Mouse (Mus musculus): Measurements from ENCODE around the gene Cel.

Gene Cel

DNA sequence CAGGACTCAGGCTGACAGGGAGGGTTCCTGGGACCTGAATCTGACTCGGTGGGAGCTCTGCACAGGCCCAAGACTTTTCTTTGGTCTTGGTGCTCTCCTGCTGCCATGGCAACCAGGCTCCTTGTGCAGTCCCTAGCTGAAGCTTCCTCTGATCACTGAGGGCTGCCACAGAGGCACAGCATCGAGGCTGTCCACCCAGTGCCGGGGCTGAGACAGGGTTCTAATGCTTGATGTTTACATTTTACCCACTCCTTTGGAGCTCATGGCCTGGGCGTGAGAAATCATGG is 25.6 kb downstream of the Cel start:
- in situ Hi-C loops (cut with MseI, MboI), result no loop called here

DNA sequence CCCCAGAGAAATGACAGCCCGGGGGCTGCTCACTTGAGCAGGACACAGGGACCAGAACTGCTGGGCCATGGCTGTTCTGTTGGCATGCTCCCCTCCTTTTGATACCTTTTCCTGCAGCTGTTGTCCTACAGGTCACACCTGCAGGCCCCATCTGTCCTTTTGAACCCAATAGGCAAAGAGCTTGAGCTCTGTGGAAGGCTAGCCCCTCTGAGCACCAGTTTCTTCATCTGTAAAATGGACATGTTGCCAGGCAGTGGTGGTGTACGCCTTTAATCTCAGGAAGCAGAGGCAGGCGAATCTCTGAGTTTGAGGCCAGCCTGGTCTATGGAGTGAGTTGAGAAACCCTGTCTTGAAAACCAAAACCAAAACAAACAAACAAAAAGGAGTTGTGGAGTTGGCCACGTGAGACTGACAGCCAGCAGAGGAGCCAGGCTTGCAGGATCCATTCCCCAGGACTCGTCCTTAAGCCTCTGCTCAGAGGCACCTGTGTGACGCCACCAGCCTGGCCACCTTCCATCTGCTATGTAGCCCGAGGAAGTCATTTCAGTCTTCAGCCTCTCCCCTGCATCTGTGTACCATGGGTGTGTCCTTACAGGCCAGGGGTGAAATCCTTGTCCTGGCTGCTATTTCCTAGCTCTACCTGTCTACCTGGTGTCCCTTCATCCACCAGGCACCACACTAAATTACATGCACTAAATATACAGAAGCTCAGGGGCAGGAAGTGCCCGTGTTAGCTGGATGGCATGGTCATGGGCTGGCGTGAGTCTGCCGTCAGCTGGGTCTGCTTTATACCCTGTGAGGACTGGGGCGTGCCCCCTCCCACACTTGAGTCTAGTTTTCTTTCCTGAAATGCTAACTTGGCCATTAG is 26.2 kb downstream of the Cel start:
- in situ Hi-C loops (cut with MseI, MboI), result no loop called here

DNA sequence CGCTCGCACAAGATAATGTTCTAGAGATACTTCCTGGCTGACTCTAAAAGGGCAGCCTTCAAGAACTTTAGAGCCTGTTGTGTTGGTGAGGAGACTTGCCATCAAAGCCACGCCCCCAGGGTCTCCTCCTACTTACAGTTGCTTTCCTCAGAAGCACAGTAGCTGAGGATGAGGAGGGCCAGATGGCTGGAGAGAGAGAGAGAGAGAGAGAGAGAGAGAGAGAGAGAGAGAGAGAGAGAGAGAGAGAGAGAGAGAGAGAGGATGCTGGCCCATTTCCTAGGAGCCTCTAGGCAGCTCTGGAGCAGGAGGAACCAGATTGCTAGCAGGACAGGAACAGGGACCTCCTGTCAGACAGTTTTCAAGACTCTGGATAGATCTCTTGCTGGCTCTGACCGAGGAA is 27.0 kb downstream of the Cel start:
- in situ Hi-C loops (cut with MseI, MboI), result no loop called here

- in situ Hi-C loops (cut with MseI, MboI), result no loop called here
Measured at GRCm38 (mm10) chr2:28535650-28536049, 27.6 kb downstream of the Cel start.

- in situ Hi-C loops (cut with MseI, MboI), result no loop called here
Measured at GRCm38 (mm10) chr2:28535263-28535540, 28.0 kb downstream of the Cel start.

GRCm38 (mm10) chr2:28534436-28535262 is 28.6 kb downstream of the Cel start:
- in situ Hi-C loops (cut with MseI, MboI), result no loop called here

GRCm38 (mm10) chr2:28533901-28534435 is 29.2 kb downstream of the Cel start:
- in situ Hi-C loops (cut with MseI, MboI), result no loop called here

DNA sequence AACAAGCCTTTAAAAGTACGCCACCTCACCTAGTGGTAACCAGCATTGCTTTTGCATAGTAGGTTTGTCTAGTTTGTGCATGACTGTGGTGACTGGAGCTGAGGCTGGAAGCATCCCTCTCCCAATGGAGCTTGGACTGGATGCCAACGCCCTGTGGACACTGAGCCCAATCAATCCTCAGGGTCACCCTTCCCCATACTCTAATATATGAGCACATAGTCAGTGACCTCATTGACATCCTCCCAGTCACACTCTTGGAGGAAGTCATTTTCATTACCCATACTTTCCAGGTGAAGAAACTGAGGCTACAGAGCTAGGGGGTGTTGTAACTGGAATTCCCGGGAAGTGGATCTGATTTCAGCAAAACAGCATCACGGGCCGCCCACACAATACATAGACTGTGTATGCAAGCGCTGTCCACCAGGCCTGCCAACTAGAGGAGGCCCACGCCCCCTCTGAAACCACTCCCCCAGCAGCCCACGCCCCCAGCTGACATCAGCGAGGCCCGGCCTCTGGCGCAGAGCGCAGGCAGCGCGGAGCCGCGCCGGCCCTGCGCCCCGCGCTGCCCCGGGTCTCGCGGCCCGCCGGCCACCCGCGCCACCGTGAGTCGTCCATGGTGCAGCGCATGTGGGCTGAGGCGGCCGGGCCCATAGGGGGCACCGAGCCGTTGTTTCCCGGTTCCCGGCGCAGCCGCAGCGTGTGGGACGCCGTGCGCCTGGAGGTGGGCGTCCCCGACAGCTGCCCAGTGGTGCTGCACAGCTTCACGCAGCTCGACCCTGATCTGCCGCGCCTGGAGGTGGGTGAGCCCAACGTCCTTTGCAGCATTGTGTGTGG is 30.0 kb downstream of the Cel start:
- in situ Hi-C loops (cut with MseI, MboI), result no loop called here

DNA sequence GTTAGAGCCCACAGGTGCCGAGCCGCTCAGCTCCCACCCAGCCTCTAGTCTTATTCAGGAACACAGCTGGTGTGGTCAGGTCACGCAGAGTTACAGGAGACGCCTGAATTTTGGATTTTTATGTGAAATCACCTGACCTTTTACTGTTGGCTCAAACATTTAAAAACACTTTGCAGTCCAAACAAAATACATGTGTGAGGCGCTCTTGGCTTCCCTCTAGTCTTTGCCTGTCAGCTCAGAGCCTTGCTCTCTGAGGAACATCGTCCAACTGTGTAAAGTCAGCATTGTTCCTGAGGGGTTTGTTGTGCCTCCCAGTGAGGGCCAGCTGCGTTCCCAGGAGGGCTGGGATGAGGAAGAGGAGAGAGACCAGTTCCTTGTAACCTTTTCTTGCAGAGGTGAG is 32.9 kb downstream of the Cel start:
- in situ Hi-C loops (cut with MseI, MboI), result no loop called here

- in situ Hi-C loops (cut with MseI, MboI), result no loop called here
Measured at GRCm38 (mm10) chr2:28529856-28530255, 33.3 kb downstream of the Cel start.

- in situ Hi-C loops (cut with MseI, MboI), result no loop called here
Measured at GRCm38 (mm10) chr2:28528354-28528730, 34.9 kb downstream of the Cel start.

- in situ Hi-C loops (cut with MseI, MboI), result no loop called here
Measured at GRCm38 (mm10) chr2:28527436-28528353, 35.5 kb downstream of the Cel start.

DNA sequence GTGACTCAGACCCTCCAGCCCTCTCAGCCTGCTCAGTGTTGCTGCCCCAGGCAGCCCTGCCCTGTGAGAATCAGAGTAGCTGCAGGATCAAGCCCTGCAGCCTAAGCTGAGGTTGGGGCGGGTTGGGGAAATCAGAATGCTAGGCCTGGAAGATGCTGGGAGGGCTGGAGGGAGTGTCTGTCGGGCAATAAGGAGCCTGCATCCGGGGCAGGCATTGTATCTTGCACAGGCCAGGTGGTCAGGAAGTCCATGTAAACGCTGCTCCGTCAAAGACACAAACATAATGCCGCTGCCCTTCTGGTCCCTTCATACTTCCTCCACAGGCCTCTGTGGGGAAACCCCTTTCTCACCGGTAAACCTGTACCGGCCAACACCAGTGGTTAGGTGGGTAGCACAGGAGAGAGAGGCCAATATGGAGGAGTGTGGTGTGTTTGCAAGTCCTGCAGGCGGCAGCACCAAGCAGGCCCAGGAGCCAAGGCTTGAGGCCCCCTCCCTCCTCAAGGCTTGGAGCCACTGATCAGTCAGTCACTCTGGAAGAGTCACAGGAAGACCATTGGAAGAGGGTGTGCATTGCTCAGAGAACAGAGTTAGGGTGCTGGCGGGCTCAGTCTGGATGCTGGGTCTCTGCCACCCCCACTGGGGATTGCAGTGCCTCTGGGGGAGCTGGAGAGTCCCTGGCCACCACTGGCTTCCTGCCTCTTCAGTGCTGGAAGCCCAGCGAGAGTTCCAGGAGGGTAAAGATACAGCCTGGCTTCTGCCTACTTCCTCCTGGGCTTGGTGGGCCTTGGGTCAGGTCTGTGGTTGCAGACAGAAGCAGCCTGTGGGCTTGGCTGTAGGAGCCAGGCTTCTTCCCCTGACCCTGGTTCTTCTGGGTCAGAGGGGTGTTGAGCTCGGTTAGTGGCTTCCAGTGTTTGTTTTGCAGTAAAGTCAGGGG is 37.0 kb downstream of the Cel start:
- in situ Hi-C loops (cut with MseI, MboI), result no loop called here

- in situ Hi-C loops (cut with MseI, MboI), result no loop called here
Measured at GRCm38 (mm10) chr2:28525219-28525942, 37.8 kb downstream of the Cel start.

DNA sequence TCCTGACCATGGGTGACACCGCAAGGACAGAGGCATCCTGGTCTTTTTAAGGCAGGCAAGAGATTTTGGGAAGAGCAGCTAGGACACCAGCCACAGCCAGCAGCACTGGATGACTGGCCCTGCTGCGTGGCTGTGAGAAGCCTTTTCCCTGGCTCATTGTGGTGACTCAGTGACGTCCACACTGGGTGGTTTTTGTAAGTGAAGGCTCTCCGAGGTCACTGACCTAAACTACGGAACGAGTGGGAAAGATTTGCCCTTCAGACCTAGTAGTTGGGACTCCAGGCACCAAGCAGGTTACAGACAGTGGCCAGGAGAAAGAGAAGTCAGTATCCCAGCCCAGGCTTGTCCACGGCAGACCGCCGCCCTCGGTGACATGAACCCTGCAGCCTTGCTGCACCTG is 38.8 kb downstream of the Cel start:
- in situ Hi-C loops (cut with MseI, MboI), result no loop called here

GRCm38 (mm10) chr2:28523643-28524117 is 39.5 kb downstream of the Cel start:
- in situ Hi-C loops (cut with MseI, MboI), result no loop called here

DNA sequence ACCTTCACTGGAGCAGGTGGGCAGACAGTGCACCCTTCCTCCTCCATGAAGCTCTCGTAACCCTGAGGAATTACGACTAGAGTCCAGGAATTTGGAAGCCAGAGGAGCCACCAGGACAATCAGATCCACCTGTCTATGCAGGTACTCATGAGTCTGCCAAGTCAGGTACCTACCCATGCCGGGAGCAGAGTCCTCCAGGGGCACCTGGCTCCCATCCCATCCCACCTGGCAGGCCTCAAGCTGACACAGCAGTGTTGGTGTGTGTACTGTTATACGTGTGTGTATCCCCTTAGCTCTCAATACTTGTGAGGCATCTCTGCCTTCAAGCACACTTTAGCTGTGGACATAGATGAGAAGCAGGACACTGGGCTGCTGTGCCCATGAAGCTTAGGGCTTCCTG is 41.0 kb downstream of the Cel start:
- in situ Hi-C loops (cut with MseI, MboI), result no loop called here

DNA sequence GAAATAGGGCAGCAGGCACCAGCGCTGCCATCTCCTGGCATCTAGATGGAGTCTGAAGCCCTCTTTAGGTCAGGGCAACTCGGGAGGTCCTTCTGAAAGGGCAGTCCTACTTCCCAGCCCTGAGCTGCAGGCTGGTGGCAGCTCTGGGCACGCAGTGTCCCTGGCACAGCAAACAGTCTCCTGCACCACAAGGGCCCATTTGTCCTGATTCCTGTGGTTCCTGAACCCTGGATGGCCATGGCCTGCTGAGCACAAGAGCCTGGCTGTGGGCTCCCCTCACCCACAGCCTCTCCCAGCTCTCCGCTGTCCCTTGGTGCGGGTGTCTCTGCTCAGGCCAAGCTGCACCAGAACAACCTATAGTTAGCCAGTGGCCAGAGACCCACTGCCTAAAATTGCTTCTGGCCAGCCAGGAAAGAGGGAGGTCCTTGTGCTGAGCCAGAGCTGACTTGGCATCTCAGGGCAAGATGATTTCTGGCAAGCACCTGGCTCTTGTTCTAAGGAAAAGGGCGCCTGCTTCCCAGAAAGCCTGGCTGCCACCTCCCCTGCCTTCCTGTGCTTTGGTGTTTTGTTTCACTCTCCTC is 41.5 kb downstream of the Cel start:
- in situ Hi-C loops (cut with MseI, MboI), result no loop called here

GRCm38 (mm10) chr2:28520581-28520980 is 42.6 kb downstream of the Cel start:
- in situ Hi-C loops (cut with MseI, MboI), result no loop called here
